Mouse (Mus musculus) liver, embryonic 16.5 days (tissue): ENCODE measurements around the gene Dpm3. TPM values are rescaled to one million over a fixed set of nuclear protein-coding genes. Genes with fewer than 3 reads are reported as not detected.

Experiments
- ATAC-seq: fragments of 200-750 bp; cut with Nextera tagmentation; 2 replicates; pipeline ENCODE4 v1.8.0; 2017; ENCODE audit warnings: low read depth, mild to moderate bottlenecking, moderate number of reproducible peaks, moderate library complexity
- H3K27ac ChIP-seq: fragments of 300-500 bp; sonication (generic); 2 replicates; pipeline ENCODE4 v1.5.1; 2014; ENCODE audit warnings: mild to moderate bottlenecking, low read length
- H3K27me3 ChIP-seq: fragments of 300-500 bp; sonication (generic); 2 replicates; pipeline ENCODE4 v1.6.1; 2014; ENCODE audit warnings: low read depth, low read length, mixed read lengths; ENCODE audit not compliant: control insufficient read depth, insufficient read depth
- H3K36me3 ChIP-seq: fragments of 300-500 bp; sonication (generic); 2 replicates; pipeline ENCODE4 v1.6.1; 2014; ENCODE audit warnings: mild to moderate bottlenecking; ENCODE audit not compliant: control insufficient read depth, insufficient read depth
- H3K4me1 ChIP-seq: fragments of 300-500 bp; sonication (generic); 2 replicates; pipeline ENCODE4 v1.6.1; 2014; ENCODE audit warnings: low read depth, low read length, mixed read lengths; ENCODE audit not compliant: control insufficient read depth
- H3K4me2 ChIP-seq: fragments of 300-500 bp; sonication (generic); 2 replicates; pipeline ENCODE4 v1.6.1; 2014; ENCODE audit warnings: low read depth, low read length, mixed read lengths
- H3K4me3 ChIP-seq: fragments of 300-500 bp; sonication (generic); 2 replicates; pipeline ENCODE4 v1.5.1; 2014; ENCODE audit warnings: low read depth, mild to moderate bottlenecking, low read length
- H3K9ac ChIP-seq: fragments of 300-500 bp; sonication (generic); 2 replicates; pipeline ENCODE4 v1.6.1; 2014; ENCODE audit warnings: low read depth, low read length
- H3K9me3 ChIP-seq: fragments of 300-500 bp; sonication (generic); replicated peaks from 2 replicates; pipeline ENCODE4 v1.6.1; 2016; ENCODE audit warnings: low read length; ENCODE audit not compliant: control insufficient read depth
- WGBS: fragments of 180-500 bp; shearing (Covaris S2); extraction: QIAGEN DNeasy Blood & Tissue Kit; methylation state at CpG from one replicate; pipeline ENCODE4 v1.1.7; 2014; ENCODE audit not compliant: insufficient replicate concordance; 5-methylcytosine and 5-hydroxymethylcytosine counted together
- polyA plus RNA-seq: library from polyadenylated mRNA; unstranded; fragments of >200 nt; fragmentation: Nextera tagmentation; extraction: Ambion mirVana; gene quantifications from 2 replicates; pipeline ENCODE4 v1.2.1, GENCODE M21; 2015

Dpm3 gene
- polyA plus RNA-seq, 1 experiment from 2014 or later: 51.9 TPM

- Histone ChIP-seq H3K36me3 (no peaks in the 10 kb centered on the region), H3K9me3 (no peaks in the 10 kb centered on the region), H3K4me1 (peaks cover 2% of the 10 kb centered on the region), H3K27me3 (peaks cover 45% of the 10 kb centered on the region), H3K4me3 (peak within 1 kb of the TSS; percentile 50), H3K27ac (peak within 1 kb of the TSS; percentile 73), H3K4me2 (peak within 1 kb of the TSS; percentile 61), H3K9ac (peak within 1 kb of the TSS; percentile 41; the same call in 1 of the 2 replicates)
- WGBS: under 1% methylated on average over 52 of the region's 52 CpGs
- ATAC-seq: peak; percentile 75
Observed at GRCm38 (mm10) chr3:89280606-89281511, 21.7 kb downstream of the Dpm3 start, which contains the start of gene Efna1. TSS of gene Efna1 (minus strand) at chr3:89281142.

GRCm38 (mm10) chr3:89281579-89282290, 22.6 kb downstream of the Dpm3 start:
- peak overlapping the region; percentile 50; the same call in 1 of the 2 replicates for H3K4me3 ChIP-seq
- 13% methylated on average over 20 of the region's 20 CpGs for WGBS

GRCm38 (mm10) chr3:89282291-89282643, 23.1 kb downstream of the Dpm3 start:
- H3K4me2 ChIP-seq: no peak overlapping the region
- ATAC-seq: no peak

More at GRCm38 (mm10) chr3:89281579-89282290, 22.6 kb downstream of the Dpm3 start:
- no peak overlapping the region for H3K9ac ChIP-seq
- H3K27me3 ChIP-seq: peaks cover 45% of the 10 kb centered on the region
- peaks cover 2% of the 10 kb centered on the region for H3K4me1 ChIP-seq
- no peaks in the 10 kb centered on the region for H3K9me3 ChIP-seq
- peak overlapping the region; percentile 13; the same call in 1 of the 2 replicates for H3K27ac ChIP-seq
- H3K4me2 ChIP-seq: peak overlapping the region; percentile 61
- ATAC-seq: no peak
- no peaks in the 10 kb centered on the region for H3K36me3 ChIP-seq

GRCm38 (mm10) chr3:89284261-89284660, 25.1 kb downstream of the Dpm3 start:
- no peak overlapping the region for H3K27ac ChIP-seq
- WGBS: 75% methylated on average over 3 of the region's 3 CpGs

More at GRCm38 (mm10) chr3:89282291-89282643, 23.1 kb downstream of the Dpm3 start:
- no peak overlapping the region for H3K27ac ChIP-seq
- 15% methylated on average over 4 of the region's 4 CpGs for WGBS
- peaks cover 2% of the 10 kb centered on the region for H3K4me1 ChIP-seq
- peaks cover 45% of the 10 kb centered on the region for H3K27me3 ChIP-seq
- H3K9ac ChIP-seq: no peak overlapping the region
- no peaks in the 10 kb centered on the region for H3K9me3 ChIP-seq
- H3K4me3 ChIP-seq: no peak overlapping the region
- H3K36me3 ChIP-seq: no peaks in the 10 kb centered on the region

GRCm38 (mm10) chr3:89285526-89285925, 26.4 kb downstream of the Dpm3 start:
- no peak overlapping the region for H3K4me3 ChIP-seq
- WGBS: 44% methylated on average over 2 of the region's 2 CpGs
- no peaks in the 10 kb centered on the region for H3K9me3 ChIP-seq
- H3K4me1 ChIP-seq: peaks cover 2% of the 10 kb centered on the region; the same call in 1 of the 2 replicates
- no peak overlapping the region for H3K27ac ChIP-seq
- H3K27me3 ChIP-seq: peaks cover 14% of the 10 kb centered on the region
- no peaks in the 10 kb centered on the region for H3K36me3 ChIP-seq
- no peak for ATAC-seq
- H3K4me2 ChIP-seq: no peak overlapping the region
- no peak overlapping the region for H3K9ac ChIP-seq

More at GRCm38 (mm10) chr3:89284261-89284660, 25.1 kb downstream of the Dpm3 start:
- Histone ChIP-seq H3K9me3 (no peaks in the 10 kb centered on the region), H3K4me1 (peaks cover 2% of the 10 kb centered on the region), H3K9ac (no peak overlapping the region), H3K4me2 (no peak overlapping the region), H3K27me3 (peaks cover 27% of the 10 kb centered on the region), H3K4me3 (no peak overlapping the region), H3K36me3 (no peaks in the 10 kb centered on the region)
- no peak for ATAC-seq

- H3K27me3 ChIP-seq: no peaks in the 10 kb centered on the region; the same call in 1 of the 2 replicates
- H3K9me3 ChIP-seq: no peaks in the 10 kb centered on the region
- H3K4me3 ChIP-seq: no peak overlapping the region
- H3K36me3 ChIP-seq: no peaks in the 10 kb centered on the region
- no peak for ATAC-seq
- 28% methylated on average over 5 of the region's 5 CpGs for WGBS
- no peak overlapping the region for H3K9ac ChIP-seq
- no peak overlapping the region for H3K27ac ChIP-seq
- H3K4me2 ChIP-seq: no peak overlapping the region
- no peaks in the 10 kb centered on the region for H3K4me1 ChIP-seq
Observed at GRCm38 (mm10) chr3:89287286-89287685, 28.1 kb downstream of the Dpm3 start.

GRCm38 (mm10) chr3:89288503-89288928, 29.4 kb downstream of the Dpm3 start:
- ATAC-seq: no peak
- no peaks in the 10 kb centered on the region for H3K36me3 ChIP-seq
- no peaks in the 10 kb centered on the region for H3K27me3 ChIP-seq
- no peak overlapping the region for H3K9ac ChIP-seq
- no peak overlapping the region for H3K27ac ChIP-seq
- no peaks in the 10 kb centered on the region for H3K9me3 ChIP-seq
- H3K4me3 ChIP-seq: no peak overlapping the region
- no peak overlapping the region for H3K4me2 ChIP-seq
- 41% methylated on average over 7 of the region's 7 CpGs for WGBS
- H3K4me1 ChIP-seq: no peaks in the 10 kb centered on the region

- H3K4me3 ChIP-seq: no peak overlapping the region
- 26% methylated on average over 10 of the region's 10 CpGs for WGBS
- H3K4me1 ChIP-seq: no peaks in the 10 kb centered on the region; the same call in 1 of the 2 replicates
- no peak for ATAC-seq
- H3K27me3 ChIP-seq: no peaks in the 10 kb centered on the region
- H3K27ac ChIP-seq: no peak overlapping the region
- H3K9ac ChIP-seq: no peak overlapping the region
- no peaks in the 10 kb centered on the region for H3K9me3 ChIP-seq
- H3K36me3 ChIP-seq: no peaks in the 10 kb centered on the region
- no peak overlapping the region for H3K4me2 ChIP-seq
Observed at GRCm38 (mm10) chr3:89291874-89292273, 32.7 kb downstream of the Dpm3 start.
